Mouse (Mus musculus) limb, embryonic 11.5 days (tissue): Measurements from ENCODE around the gene Hmgcl. TPM values are rescaled to one million over a fixed set of nuclear protein-coding genes. Genes with fewer than 3 reads are reported as not detected.

Experiments
- ATAC-seq: fragments of 200-750 bp; cut with Nextera tagmentation; 2 replicates; pipeline ENCODE4 v1.8.0; 2017; ENCODE audit warnings: low read depth; ENCODE audit not compliant: insufficient number of reproducible peaks, low FRiP score, low TSS enrichment
- DNase-seq: peaks from one replicate; pipeline ENCODE4 v3.0.0-alpha.2; 2015; ENCODE audit warnings: low spot score
- H3K27ac ChIP-seq: fragments of 300-500 bp; sonication (generic); replicated peaks from 2 replicates; pipeline ENCODE4 v1.5.1; 2014; ENCODE audit warnings: low read depth, mild to moderate bottlenecking, low read length
- H3K27me3 ChIP-seq: fragments of 300-500 bp; sonication (generic); 2 replicates; pipeline ENCODE4 v1.6.1; 2014; ENCODE audit warnings: mild to moderate bottlenecking, low read length, mixed read lengths; ENCODE audit not compliant: control insufficient read depth, insufficient read depth
- H3K36me3 ChIP-seq: fragments of 300-500 bp; sonication (generic); 2 replicates; pipeline ENCODE4 v1.6.1; 2014; ENCODE audit warnings: mild to moderate bottlenecking, low read length, moderate library complexity, mixed read lengths; ENCODE audit not compliant: control insufficient read depth, insufficient read depth
- H3K4me1 ChIP-seq: fragments of 300-500 bp; sonication (generic); 2 replicates; pipeline ENCODE4 v1.6.1; 2014; ENCODE audit warnings: low read length, mixed read lengths; ENCODE audit not compliant: control insufficient read depth, insufficient read depth
- H3K4me2 ChIP-seq: fragments of 300-500 bp; sonication (generic); 2 replicates; pipeline ENCODE4 v1.6.1; 2014; ENCODE audit warnings: low read depth, mild to moderate bottlenecking, moderate library complexity; ENCODE audit not compliant: severe bottlenecking
- H3K4me3 ChIP-seq: fragments of 300-500 bp; sonication (generic); 2 replicates; pipeline ENCODE4 v1.5.1; 2014; ENCODE audit warnings: low read depth, low read length
- H3K9ac ChIP-seq: fragments of 300-500 bp; sonication (generic); 2 replicates; pipeline ENCODE4 v1.6.1; 2014; ENCODE audit warnings: mild to moderate bottlenecking, low read length
- H3K9me3 ChIP-seq: fragments of 300-500 bp; sonication (generic); 2 replicates; pipeline ENCODE4 v1.6.1; 2016; ENCODE audit warnings: low read length; ENCODE audit not compliant: control insufficient read depth
- WGBS: fragments of 180-500 bp; shearing (Covaris S2); extraction: QIAGEN DNeasy Blood & Tissue Kit; methylation state at CpG from one replicate; pipeline ENCODE4 v1.1.7; 2014; 5-methylcytosine and 5-hydroxymethylcytosine counted together
- polyA plus RNA-seq: library from polyadenylated mRNA; unstranded; fragments of >200 nt; fragmentation: Nextera tagmentation; extraction: Ambion mirVana; gene quantifications from 2 replicates; pipeline ENCODE4 v1.2.1, GENCODE M21; 2014

Gene Hmgcl
- 76.4 and 79.7 TPM in 2 replicates for polyA plus RNA-seq

DNA sequence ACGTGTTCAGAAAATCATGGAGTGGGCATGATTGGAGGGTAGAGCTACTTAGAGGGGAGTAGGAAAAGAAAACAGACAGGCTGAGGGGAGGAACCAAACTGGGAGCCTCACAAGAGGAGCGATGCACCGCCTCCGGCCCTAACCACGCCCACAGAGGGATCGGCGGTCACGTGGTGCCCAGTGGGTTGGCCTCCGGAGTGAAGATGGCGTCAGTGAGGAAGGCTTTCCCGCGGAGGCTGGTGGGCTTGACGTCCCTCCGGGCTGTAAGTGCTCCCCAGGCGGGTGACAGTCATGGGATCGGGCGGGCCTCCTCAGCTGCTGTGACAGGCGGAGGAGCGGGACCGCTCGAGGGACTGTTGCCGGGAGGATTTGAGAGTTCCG lies at the start of gene Hmgcl:
Hmgcl (plus strand) TSS at position 171 of the 381 bp plus-strand sequence.
- Histone ChIP-seq H3K27ac (no peak within 1 kb of the TSS), H3K36me3 (no peaks in the 10 kb centered on the region; the same call in 1 of the 2 replicates), H3K27me3 (no peaks in the 10 kb centered on the region), H3K9ac (peak within 1 kb of the TSS; percentile 69), H3K4me1 (no peaks in the 10 kb centered on the region), H3K9me3 (no peaks in the 10 kb centered on the region), H3K4me2 (peak within 1 kb of the TSS; percentile 78), H3K4me3 (peak within 1 kb of the TSS; percentile 83)
- DNase-seq (peak; percentile 95), ATAC-seq (peak; percentile 88)
- 0% methylated on average over 23 of the region's 23 CpGs for WGBS

DNA sequence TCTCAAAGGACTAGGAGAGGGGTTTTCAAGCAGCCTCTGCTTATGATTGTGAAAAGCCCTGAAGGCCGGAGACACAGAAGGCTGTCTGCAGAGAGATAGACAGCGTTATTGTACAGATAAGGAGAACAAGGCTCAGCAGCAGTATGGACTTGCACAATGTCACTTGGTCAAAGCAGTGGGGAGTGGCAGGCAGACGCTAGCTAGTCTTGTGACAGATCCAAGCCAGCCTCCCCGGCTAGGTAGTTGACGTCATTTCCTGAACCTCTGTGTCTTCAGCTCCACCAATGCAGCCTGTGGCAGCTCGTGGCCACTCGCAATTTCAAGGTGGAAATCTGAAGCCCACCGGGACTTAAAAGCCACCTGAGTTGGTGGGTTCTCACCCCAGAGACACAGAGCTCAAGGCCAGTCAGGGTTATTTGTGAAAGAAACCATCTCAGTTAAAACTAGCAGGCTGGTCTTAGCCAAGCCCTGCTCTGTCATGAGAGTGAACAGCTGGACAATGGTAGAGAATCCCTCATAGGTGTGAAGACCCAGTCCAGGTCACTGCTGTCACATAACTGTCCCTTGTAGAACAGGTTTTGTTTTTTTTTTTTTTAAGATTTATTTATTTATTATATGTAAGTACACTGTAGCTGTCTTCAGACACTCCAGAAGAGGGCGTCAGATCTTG lies 47.7 kb upstream of the Hmgcl start:
- H3K4me2 ChIP-seq = no peak overlapping the region
- no peak for ATAC-seq
- H3K27me3 ChIP-seq = no peaks in the 10 kb centered on the region
- no peak overlapping the region for H3K9ac ChIP-seq
- no peak overlapping the region for H3K4me3 ChIP-seq
- WGBS = 69% methylated on average over 8 of the region's 9 CpGs
- DNase-seq = no peak
- H3K9me3 ChIP-seq = no peaks in the 10 kb centered on the region
- H3K27ac ChIP-seq = no peak overlapping the region
- no peaks in the 10 kb centered on the region for H3K4me1 ChIP-seq
- no peaks in the 10 kb centered on the region for H3K36me3 ChIP-seq

DNA sequence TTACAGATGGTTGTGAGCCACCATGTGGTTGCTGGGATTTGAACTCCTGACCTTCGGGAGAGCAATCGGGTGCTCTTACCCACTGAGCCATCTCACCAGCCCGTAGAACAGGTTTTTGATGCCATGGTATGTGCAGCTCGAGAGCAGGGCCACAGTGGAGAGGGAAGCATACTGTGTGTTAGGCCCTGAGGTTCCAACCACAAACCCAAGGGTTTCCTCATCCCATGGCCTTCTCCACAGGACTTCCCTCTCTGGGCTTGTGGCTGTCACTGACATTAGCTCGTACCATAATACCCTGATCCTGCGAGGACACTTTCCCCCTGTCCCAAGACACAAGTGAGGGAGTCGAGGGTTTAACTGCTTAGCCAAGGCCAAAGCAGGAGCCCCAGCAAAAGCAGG lies 47.2 kb upstream of the Hmgcl start:
- DNase-seq (no peak), ATAC-seq (no peak)
- Histone ChIP-seq H3K9ac (no peak overlapping the region), H3K4me3 (no peak overlapping the region), H3K27me3 (no peaks in the 10 kb centered on the region), H3K36me3 (no peaks in the 10 kb centered on the region), H3K9me3 (no peaks in the 10 kb centered on the region), H3K27ac (no peak overlapping the region), H3K4me2 (no peak overlapping the region), H3K4me1 (no peaks in the 10 kb centered on the region)
- WGBS = 83% methylated on average over 7 of the region's 7 CpGs

DNA sequence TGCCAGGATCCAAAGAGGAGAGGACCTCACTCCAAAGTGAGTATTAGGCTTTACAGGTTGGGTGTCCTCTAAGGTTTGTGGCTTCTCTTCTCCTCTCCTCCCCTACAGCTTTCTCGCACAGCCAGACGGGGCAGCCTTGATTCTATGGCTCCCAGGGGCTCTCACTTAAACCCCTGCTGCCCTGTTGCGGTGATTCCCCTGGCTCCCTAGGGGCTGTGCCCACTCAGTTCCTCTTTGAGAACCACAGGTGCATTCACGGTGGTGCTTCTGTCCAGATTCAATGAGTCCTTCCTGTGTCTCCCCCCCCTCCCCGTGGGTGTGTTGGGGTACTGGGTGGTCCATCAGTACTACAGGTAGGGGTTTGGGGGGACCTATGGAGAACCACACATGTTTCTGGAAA lies 46.2 kb upstream of the Hmgcl start:
- Histone ChIP-seq H3K27ac (no peak overlapping the region), H3K9ac (no peak overlapping the region), H3K27me3 (no peaks in the 10 kb centered on the region), H3K4me3 (no peak overlapping the region), H3K36me3 (no peaks in the 10 kb centered on the region), H3K9me3 (no peaks in the 10 kb centered on the region), H3K4me2 (no peak overlapping the region), H3K4me1 (no peaks in the 10 kb centered on the region)
- DNase-seq (no peak), ATAC-seq (no peak)
- 84% methylated on average over 5 of the region's 5 CpGs for WGBS

DNA sequence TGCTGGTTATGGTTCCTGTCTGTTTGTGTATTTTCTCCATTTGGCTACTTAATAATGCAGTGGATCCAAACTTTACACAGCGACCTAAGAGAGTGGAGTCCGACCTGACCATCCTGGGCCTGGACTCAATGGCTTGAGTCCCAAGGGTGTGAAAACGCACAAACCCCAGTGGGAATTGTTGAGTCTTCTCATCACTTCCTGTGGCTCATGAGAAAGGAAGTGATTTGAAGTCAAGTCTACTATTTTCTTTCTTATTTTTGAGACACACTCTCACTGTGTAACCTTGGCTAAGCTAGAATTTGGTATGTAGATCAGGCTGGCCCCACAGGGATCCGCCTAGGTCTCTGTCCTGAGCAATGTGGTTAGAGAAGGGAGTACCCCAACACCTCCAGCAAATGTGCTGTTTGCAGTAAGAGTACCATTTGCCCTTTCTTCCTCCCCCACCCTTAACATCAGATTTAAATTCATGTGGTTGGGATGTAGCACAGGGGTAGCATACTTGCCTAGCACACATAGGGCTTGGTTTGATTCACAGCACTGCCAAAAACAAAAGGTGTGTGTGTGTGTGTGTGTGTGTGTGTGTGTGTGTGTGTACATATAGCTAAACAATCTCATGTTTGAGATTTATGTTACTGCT lies 43.5 kb upstream of the Hmgcl start:
- H3K9me3 ChIP-seq = no peaks in the 10 kb centered on the region
- H3K4me1 ChIP-seq = no peaks in the 10 kb centered on the region
- H3K4me2 ChIP-seq = no peak overlapping the region
- WGBS = 86% methylated on average over 4 of the region's 4 CpGs
- ATAC-seq (no peak), DNase-seq (no peak)
- H3K27ac ChIP-seq = no peak overlapping the region
- H3K9ac ChIP-seq = no peak overlapping the region
- no peaks in the 10 kb centered on the region for H3K36me3 ChIP-seq
- no peaks in the 10 kb centered on the region for H3K27me3 ChIP-seq
- H3K4me3 ChIP-seq = no peak overlapping the region

DNA sequence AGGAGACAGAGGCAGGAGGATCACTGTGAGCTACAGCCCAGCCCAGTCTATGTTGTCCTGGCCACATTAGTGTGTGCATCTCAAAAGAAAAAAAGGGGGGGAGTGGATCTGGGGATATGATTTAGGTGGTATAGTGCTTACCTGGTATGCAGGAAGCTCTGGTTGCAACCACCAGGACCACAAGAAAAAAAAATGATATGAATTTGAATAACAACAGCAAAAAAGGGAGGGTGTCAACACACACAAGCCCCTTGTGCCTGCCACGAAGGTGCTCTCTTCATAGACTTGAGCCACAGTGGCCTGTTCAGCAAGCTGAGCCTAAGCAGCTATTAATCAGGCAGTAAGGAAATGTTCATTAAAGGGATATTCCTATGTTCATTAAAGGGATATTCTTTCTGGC lies 41.4 kb upstream of the Hmgcl start:
- no peaks in the 10 kb centered on the region for H3K4me1 ChIP-seq
- no peaks in the 10 kb centered on the region for H3K27me3 ChIP-seq
- ATAC-seq (no peak), DNase-seq (no peak)
- no peak overlapping the region for H3K4me3 ChIP-seq
- no peak overlapping the region for H3K27ac ChIP-seq
- 60% methylated on average over 1 of the region's 1 CpGs for WGBS
- H3K9ac ChIP-seq = no peak overlapping the region
- no peaks in the 10 kb centered on the region for H3K9me3 ChIP-seq
- H3K4me2 ChIP-seq = no peak overlapping the region
- no peaks in the 10 kb centered on the region for H3K36me3 ChIP-seq

DNA sequence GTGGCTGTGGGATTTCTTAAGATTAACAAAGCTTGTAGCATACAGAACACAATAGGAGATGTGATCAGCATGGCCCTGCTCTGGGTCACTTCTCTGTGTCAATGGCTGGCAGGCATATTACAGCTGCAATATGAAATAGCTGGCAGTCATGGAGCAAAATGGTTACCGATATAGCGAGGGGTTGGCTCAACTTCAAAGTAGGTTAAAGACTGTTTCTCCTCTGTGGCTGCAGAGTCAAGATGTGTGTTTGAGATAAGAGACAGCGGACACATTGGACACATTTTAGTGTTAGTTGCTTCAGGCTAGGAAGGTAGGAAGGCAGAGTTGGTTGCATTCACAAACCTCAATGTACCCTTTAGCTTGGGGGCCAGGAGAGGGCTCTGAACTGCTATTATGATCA lies 39.6 kb upstream of the Hmgcl start:
- Histone ChIP-seq H3K4me3 (no peak overlapping the region), H3K36me3 (no peaks in the 10 kb centered on the region), H3K9ac (no peak overlapping the region), H3K27ac (no peak overlapping the region), H3K4me1 (no peaks in the 10 kb centered on the region), H3K9me3 (no peaks in the 10 kb centered on the region), H3K4me2 (no peak overlapping the region), H3K27me3 (no peaks in the 10 kb centered on the region)
- DNase-seq (no peak), ATAC-seq (no peak)
- WGBS = 94% methylated on average over 3 of the region's 3 CpGs

DNA sequence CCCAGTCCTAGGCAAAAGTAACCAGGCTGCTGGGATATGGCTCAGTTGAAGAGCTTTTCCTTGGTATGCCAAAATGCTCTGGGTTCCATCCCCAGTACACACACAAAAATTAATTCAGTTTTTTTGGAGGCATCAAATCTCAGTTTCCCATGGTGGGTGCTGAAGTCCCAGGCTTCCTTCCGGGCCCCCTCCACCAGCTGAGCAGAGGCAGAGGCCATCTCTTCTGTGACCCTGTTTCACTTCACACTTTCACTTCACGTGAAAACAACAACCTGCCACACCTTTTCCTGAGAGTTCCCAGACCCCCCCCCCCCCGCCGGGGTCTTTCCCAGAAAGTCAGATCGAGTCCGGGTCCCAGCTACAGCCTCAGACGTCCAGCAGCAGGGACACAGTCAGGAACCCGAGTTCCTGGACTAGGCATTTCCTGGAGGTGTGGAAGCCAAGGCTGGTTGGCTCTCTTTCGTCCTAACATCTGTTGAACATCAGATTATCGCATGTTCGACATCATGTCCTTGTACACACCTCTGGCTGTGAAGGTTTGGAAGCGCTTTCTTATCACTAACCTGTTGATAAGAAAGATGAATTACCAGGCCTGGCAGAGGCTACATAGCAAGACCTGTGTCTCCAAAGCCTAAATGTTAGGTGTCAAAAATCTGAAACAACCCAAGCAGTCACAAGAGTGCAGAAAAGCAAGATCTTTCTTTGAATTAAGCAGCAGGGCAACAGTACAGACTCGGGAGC lies 36.8 kb upstream of the Hmgcl start:
- 53% methylated on average over 13 of the region's 13 CpGs for WGBS
- Histone ChIP-seq H3K9ac (no peak overlapping the region), H3K36me3 (no peaks in the 10 kb centered on the region), H3K27me3 (no peaks in the 10 kb centered on the region), H3K4me2 (no peak overlapping the region), H3K4me3 (no peak overlapping the region), H3K27ac (no peak overlapping the region), H3K4me1 (no peaks in the 10 kb centered on the region), H3K9me3 (no peaks in the 10 kb centered on the region)
- DNase-seq (no peak), ATAC-seq (no peak)
